Comparison of ENCODE assay signal across 8 mouse cellular contexts in the genomic region with DNA sequence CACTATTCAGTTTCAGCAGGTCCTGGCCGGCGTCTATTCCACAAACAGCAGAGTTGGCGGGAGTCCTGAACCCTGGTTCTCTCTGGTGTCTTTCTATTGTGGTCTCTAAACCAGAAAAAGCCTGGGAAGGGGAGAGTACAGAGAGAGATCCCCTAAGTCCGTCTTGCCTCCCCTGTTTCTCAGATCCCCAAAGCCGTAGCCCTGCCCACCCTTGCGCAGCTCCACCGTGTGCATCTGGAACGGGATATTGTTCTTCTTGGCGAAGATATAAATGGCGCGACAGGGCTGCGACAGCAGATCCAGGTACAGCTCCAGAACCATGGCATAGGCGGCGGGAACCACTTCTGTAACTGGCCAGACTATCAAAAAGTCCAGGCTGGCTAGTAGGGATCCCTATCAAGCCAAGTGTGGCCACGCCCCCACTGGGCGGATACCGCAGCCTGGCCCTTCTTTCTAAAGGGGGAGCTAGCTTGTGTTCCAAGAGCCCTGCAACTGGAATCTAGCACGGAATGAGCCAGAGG. TPM values are rescaled to one million over a fixed set of nuclear protein-coding genes. Genes with fewer than 3 reads are reported as not detected.
DNase-seq lines count a peak whose midpoint lies in the region; ATAC-seq and TF ChIP-seq lines count a peak whose summit lies in the region.

TSS of gene Gstt1 (minus strand) at position 409 of the 521 bp plus-strand sequence.

- H3K4me2 ChIP-seq in heart, postnatal 0 days (ENCODE audit: low read depth, low read length): peak within 1 kb of the TSS; percentile 92
- peak within 1 kb of the TSS; percentile 72 for H3K4me2 ChIP-seq in lung, embryonic 14.5 days

- DNase-seq in MEL-GATA-1-ER (ENCODE audit: extremely low read depth, low read depth): peak; percentile 39
- peak; percentile 57 for DNase-seq in brain, embryonic 14.5 days (ENCODE audit: low read depth)
- no peak for DNase-seq in heart, postnatal 0 days (ENCODE audit: low spot score)
- peak; percentile 77 for DNase-seq in kidney, postnatal 14 days
- peak; percentile 81 for DNase-seq in lung, embryonic 14.5 days
- DNase-seq in thymus, postnatal 25 days: no peak

- TF ChIP-seq POLR2A in brain, embryonic 14.5 days (IDR thresholded peaks at IDR 0.05; ENCODE audit: borderline replicate concordance, extremely low read depth, insufficient read depth, insufficient read length, poor library complexity, severe bottlenecking): no peak
- TF ChIP-seq POLR2A in olfactory bulb, adult 2 months (IDR thresholded peaks at IDR 0.05; ENCODE audit: insufficient read depth, low read depth, low read length): no peak

- 1% methylated on average over 18 of the region's 18 CpGs for WGBS in heart, postnatal 0 days
- WGBS in lung, embryonic 14.5 days: 3% methylated on average over 18 of the region's 18 CpGs
- 7% methylated on average over 18 of the region's 18 CpGs for WGBS in olfactory bulb, adult 2 months

- peak within 1 kb of the TSS; percentile 50 for H3K9ac ChIP-seq in heart, postnatal 0 days (replicated peaks; ENCODE audit: low read depth, low read length)
- peak within 1 kb of the TSS; percentile 54 for H3K9ac ChIP-seq in lung, embryonic 14.5 days

- no peaks in the 10 kb centered on the region for H3K27me3 ChIP-seq in heart, postnatal 0 days (ENCODE audit: control insufficient read depth, insufficient read depth, low read length)
- H3K27me3 ChIP-seq in lung, embryonic 14.5 days (ENCODE audit: insufficient read depth, low read length): no peaks in the 10 kb centered on the region

- no peaks in the 10 kb centered on the region for H3K36me3 ChIP-seq in heart, postnatal 0 days (replicated peaks; ENCODE audit: control insufficient read depth, insufficient read depth, low read length)
- H3K36me3 ChIP-seq in lung, embryonic 14.5 days (ENCODE audit: insufficient read depth): no peaks in the 10 kb centered on the region

- H3K4me1 ChIP-seq in heart, postnatal 0 days (ENCODE audit: control insufficient read depth, insufficient read depth): peaks cover 7% of the 10 kb centered on the region
- H3K4me1 ChIP-seq in lung, embryonic 14.5 days (ENCODE audit: insufficient read depth): peaks cover 14% of the 10 kb centered on the region
- peaks cover 8% of the 10 kb centered on the region for H3K4me1 ChIP-seq in olfactory bulb, adult 2 months (ENCODE audit: control insufficient read depth, insufficient read depth, low read length)

- ATAC-seq in erythroid progenitor cell, adult 5-6 weeks (replicated peaks; ENCODE audit: low FRiP score, poor library complexity, severe bottlenecking): peak; percentile 95
- 0 out of 2 replicates have a peak, but pooled peaks have one; percentile 20 for ATAC-seq in heart, postnatal 0 days (ENCODE audit: insufficient read depth, low read depth)
- peak; percentile 64; the same call in 1 of the 2 replicates for ATAC-seq in lung, embryonic 14.5 days (ENCODE audit: insufficient read depth)

- no peak for TF ChIP-seq CTCF in brain, embryonic 14.5 days (IDR thresholded peaks at IDR 0.05; ENCODE audit: borderline replicate concordance, extremely low read depth, insufficient read depth, insufficient read length)
- no peak for TF ChIP-seq CTCF in heart, postnatal 0 days (IDR thresholded peaks at IDR 0.05; ENCODE audit: low read depth)
- TF ChIP-seq CTCF in lung, embryonic 14.5 days (IDR thresholded peaks at IDR 0.05; ENCODE audit: low read depth): no peak
- no peak for TF ChIP-seq CTCF in olfactory bulb, adult 2 months (IDR thresholded peaks at IDR 0.05; ENCODE audit: insufficient read depth, low read depth, low read length)

- H3K4me3 ChIP-seq in heart, postnatal 0 days (ENCODE audit: low read depth, low read length): peak within 1 kb of the TSS; percentile 58
- peak within 1 kb of the TSS; percentile 45 for H3K4me3 ChIP-seq in lung, embryonic 14.5 days (ENCODE audit: low read depth, low read length)
- peak within 1 kb of the TSS; percentile 33 for H3K4me3 ChIP-seq in olfactory bulb, adult 2 months (ENCODE audit: insufficient read depth, low read depth, low read length)

- no peak for TF ChIP-seq EP300 in heart, postnatal 0 days (IDR thresholded peaks at IDR 0.05; ENCODE audit: low read depth)

- no peak within 1 kb of the TSS for H3K27ac ChIP-seq in heart, postnatal 0 days (ENCODE audit: low read depth)
- H3K27ac ChIP-seq in lung, embryonic 14.5 days (ENCODE audit: low read depth): 0 out of 2 replicates have a peak within 1 kb of the TSS, but pooled peaks have one; percentile 4
- H3K27ac ChIP-seq in olfactory bulb, adult 2 months (ENCODE audit: insufficient read depth, low read depth, low read length): no peak within 1 kb of the TSS; the same call in 1 of the 2 replicates

- no peaks in the 10 kb centered on the region for H3K9me3 ChIP-seq in heart, postnatal 0 days (replicated peaks; ENCODE audit: control insufficient read depth, low read length)
- H3K9me3 ChIP-seq in lung, embryonic 14.5 days (ENCODE audit: low read depth, low read length): no peaks in the 10 kb centered on the region

RNA-seq across cellular contexts. Expression of gene Gstt1, which starts in this region (rescaled TPM):
- polyA plus RNA-seq in brain, embryonic 14.5 days (2012; rRNA removed): 11.5 and 13.4 TPM in 2 replicates
- 25.6 and 29.3 TPM in 2 replicates for total RNA-seq in erythroid progenitor cell, adult 5-6 weeks (2015; ENCODE audit: low replicate concordance)
- 18.0 and 25.6 TPM in 2 replicates for total RNA-seq in erythroid progenitor cell, adult 5-6 weeks (2017; ENCODE audit: low replicate concordance)
- 12.9 and 20.0 TPM in 2 replicates for total RNA-seq in heart, postnatal 0 days (2014; rRNA removed; ENCODE audit: low replicate concordance)
- 7.6 and 10.1 TPM in 2 replicates for polyA plus RNA-seq in heart, postnatal 0 days (2015; fragmentation: Nextera tagmentation; extraction: Ambion mirVana)
- 23.5 and 24.8 TPM in 2 replicates for polyA plus RNA-seq in lung, embryonic 14.5 days (2014; fragmentation: Nextera tagmentation; extraction: Ambion mirVana)
- not detected in 2 replicates for polyA plus RNA-seq in olfactory bulb, adult 2 months (2012; ENCODE audit: insufficient read depth, insufficient read length, low replicate concordance, missing spikeins)

Comparison
In these comparisons a context has a peak if more than half of its experiments do, and no peak if none do; other contexts are left out.
1. DNase-seq: peak in MEL-GATA-1-ER (single experiment), brain, embryonic 14.5 days (single experiment), kidney, postnatal 14 days (single experiment) and lung, embryonic 14.5 days (single experiment); none in heart, postnatal 0 days (single experiment) and thymus, postnatal 25 days (single experiment).
2. ATAC-seq: peak in every context shown above with its lines; median percentile 95 in erythroid progenitor cell, adult 5-6 weeks; 64 in lung, embryonic 14.5 days; 20 in heart, postnatal 0 days.
3. Peak in every context shown above with its lines, with median percentiles within 50 percentile points of each other: H3K4me3 ChIP-seq.